Mouse (Mus musculus): ENCODE measurements at regions not wholly inside any gene's neighbourhood (a gene's known extent, or its start where the extent isn't known, plus 50 kb on each side); places are given as distances from the start of the nearest gene placed in this dataset.

- WGBS: 75% methylated on average over 1 of the region's 1 CpGs
- 0 out of 2 replicates have a peak, but pooled peaks cover 4% of the 10 kb centered on the region for H3K4me1 ChIP-seq (ENCODE audit: insufficient read depth)
- H3K27ac ChIP-seq (ENCODE audit: low read depth, low read length): peak overlapping the region; percentile 84
- H3K9ac ChIP-seq: peak overlapping the region; percentile 29; the same call in 1 of the 2 replicates
- no peak for TF ChIP-seq CTCF (IDR thresholded peaks at IDR 0.05; ENCODE audit: low read depth)
- H3K4me3 ChIP-seq (ENCODE audit: low read depth, low read length): no peak overlapping the region
- H3K9me3 ChIP-seq (ENCODE audit: low read length): no peaks in the 10 kb centered on the region
- no peak overlapping the region for H3K4me2 ChIP-seq (ENCODE audit: low read depth)
- DNase-seq (no peak), ATAC-seq (peak; percentile 54)
- H3K27me3 ChIP-seq (ENCODE audit: insufficient read depth, low read length): no peaks in the 10 kb centered on the region
- no peaks in the 10 kb centered on the region for H3K36me3 ChIP-seq (ENCODE audit: insufficient read depth)
Observed at GRCm38 (mm10) chr17:55367064-55367463, 78.1 kb upstream of the St6gal2 start.

GRCm38 (mm10) chr17:55367464-55368207, 77.5 kb upstream of the St6gal2 start:
- Histone ChIP-seq H3K4me3 (ENCODE audit: low read depth, low read length) (no peak overlapping the region), H3K36me3 (ENCODE audit: insufficient read depth) (no peaks in the 10 kb centered on the region), H3K27ac (ENCODE audit: low read depth, low read length) (peak overlapping the region; percentile 84), H3K4me1 (ENCODE audit: insufficient read depth) (0 out of 2 replicates have a peak, but pooled peaks cover 4% of the 10 kb centered on the region), H3K4me2 (ENCODE audit: low read depth) (no peak overlapping the region), H3K27me3 (ENCODE audit: insufficient read depth, low read length) (no peaks in the 10 kb centered on the region), H3K9me3 (ENCODE audit: low read length) (no peaks in the 10 kb centered on the region), H3K9ac (peak overlapping the region; percentile 29; the same call in 1 of the 2 replicates)
- DNase-seq: peak; percentile 75
- TF ChIP-seq CTCF (IDR thresholded peaks at IDR 0.05; ENCODE audit: low read depth): no peak
- 62% methylated on average over 7 of the region's 7 CpGs for WGBS
- peak; percentile 99 for ATAC-seq
